Mouse (Mus musculus) heart, adult 2 months (tissue): ENCODE results near the gene Blmh.

Experiments used
- CTCF ChIP-seq: fragments of 200-600 bp; IDR thresholded peaks from 2 replicates; pipeline ENCODE4 v1.8.1; 2022; ENCODE audit warnings: antibody characterized with exemption, mild to moderate bottlenecking, moderate library complexity
- EP300 ChIP-seq: fragments of 200-500 bp; IDR thresholded peaks from 2 replicates; pipeline ENCODE4 v1.6.1; 2011; ENCODE audit warnings: low read depth, low read length, control low read depth; ENCODE audit not compliant: insufficient read depth
- POLR2A ChIP-seq: fragments of 200-500 bp; IDR thresholded peaks from 2 replicates; pipeline ENCODE4 v1.6.1; 2011; ENCODE audit warnings: mild to moderate bottlenecking, low read depth, low read length, control low read depth; ENCODE audit not compliant: insufficient read depth

- TF ChIP-seq POLR2A (no peak), EP300 (no peak), CTCF (no peak)
These were observed 44.8 kb upstream of the Blmh start for GRCm38 (mm10) chr11:76879816-76880215.
